Mouse (Mus musculus) layer of hippocampus, adult 2 months (tissue): ENCODE measurements around the gene Gak. TPM values are rescaled to one million over a fixed set of nuclear protein-coding genes. Genes with fewer than 3 reads are reported as not detected.
A peak's percentile ranks its signal among the peaks of the same experiment; 100 is the strongest.

Experiments used
- DNase-seq, 2 experiments: peaks; one replicate each; pipeline ENCODE4 v3.0.0; 2022; ENCODE audit warnings: low spot score in 2 of 2
- H3K27ac ChIP-seq: fragments of 200-600 bp; 2 replicates; pipeline ENCODE4 v1.8.1; 2022
- H3K4me3 ChIP-seq: fragments of 200-600 bp; 2 replicates; pipeline ENCODE4 v1.8.1; 2022; ENCODE audit warnings: mild to moderate bottlenecking
- CTCF ChIP-seq: fragments of 200-600 bp; conservative IDR thresholded peaks from 2 replicates; pipeline ENCODE4 v1.8.1; 2022; ENCODE audit warnings: antibody characterized with exemption, mild to moderate bottlenecking, moderate library complexity
- total RNA-seq, 2 experiments: library from RNA; stranded (reverse); gene quantifications; 2 replicates each; pipeline ENCODE4 v1.2.3; 2021

Gene Gak
- total RNA-seq, 2 experiments from 2014 or later: 96.2 to 97.3 TPM

GRCm38 (mm10) chr5:108668387-108668932 lies 38.9 kb upstream of the Gak start:
- H3K27ac ChIP-seq: peak overlapping the region; percentile 99
- H3K4me3 ChIP-seq: peak overlapping the region; percentile 74
- no peak for TF ChIP-seq CTCF
- no peak for DNase-seq

- H3K27ac ChIP-seq: no peak overlapping the region
- DNase-seq: no peak
- H3K4me3 ChIP-seq: no peak overlapping the region
- no peak; the same call in 1 of the 2 replicates for TF ChIP-seq CTCF
Observed at GRCm38 (mm10) chr5:108667370-108667769, 37.8 kb upstream of the Gak start.

- no peak overlapping the region for H3K27ac ChIP-seq
- no peak overlapping the region for H3K4me3 ChIP-seq
- TF ChIP-seq CTCF: no peak
- DNase-seq: no peak
Observed at GRCm38 (mm10) chr5:108665066-108665465, 35.5 kb upstream of the Gak start.

- DNase-seq: no peak
- H3K27ac ChIP-seq: no peak overlapping the region
- TF ChIP-seq CTCF: no peak
- no peak overlapping the region for H3K4me3 ChIP-seq
Observed at GRCm38 (mm10) chr5:108662772-108663171, 33.2 kb upstream of the Gak start.

GRCm38 (mm10) chr5:108660632-108661268 lies 31.2 kb upstream of the Gak start:
- no peak for TF ChIP-seq CTCF
- H3K27ac ChIP-seq: peak overlapping the region; percentile 93
- DNase-seq: peak; percentile 91 to 92
- H3K4me3 ChIP-seq: peak overlapping the region; percentile 98

GRCm38 (mm10) chr5:108659698-108660631 lies 30.4 kb upstream of the Gak start, which contains the start of gene Idua:
Gene Idua (plus strand): TSS chr5:108660331.
- DNase-seq: no peak
- Histone ChIP-seq H3K27ac (peak within 1 kb of the TSS; percentile 93), H3K4me3 (peak within 1 kb of the TSS; percentile 98)
- no peak for TF ChIP-seq CTCF

GRCm38 (mm10) chr5:108658611-108659010 lies 29.1 kb upstream of the Gak start:
- TF ChIP-seq CTCF: no peak
- no peak for DNase-seq

GRCm38 (mm10) chr5:108657406-108657805 lies 27.9 kb upstream of the Gak start:
- no peak for DNase-seq
- no peak overlapping the region for H3K4me3 ChIP-seq
- H3K27ac ChIP-seq: no peak overlapping the region
- TF ChIP-seq CTCF: no peak

More at GRCm38 (mm10) chr5:108658611-108659010, 29.1 kb upstream of the Gak start:
- no peak overlapping the region for H3K4me3 ChIP-seq
- no peak overlapping the region for H3K27ac ChIP-seq

- Histone ChIP-seq H3K27ac (no peak overlapping the region), H3K4me3 (no peak overlapping the region)
- peak in 1 of 2 experiments; percentile 5 for DNase-seq
- TF ChIP-seq CTCF: no peak
Observed at GRCm38 (mm10) chr5:108655891-108656650, 26.5 kb upstream of the Gak start.

GRCm38 (mm10) chr5:108655381-108655780 lies 25.8 kb upstream of the Gak start:
- DNase-seq: peak in 1 of 2 experiments; percentile 4
- Histone ChIP-seq H3K27ac (no peak overlapping the region), H3K4me3 (no peak overlapping the region)
- no peak for TF ChIP-seq CTCF

GRCm38 (mm10) chr5:108654444-108654990 lies 25.0 kb upstream of the Gak start:
- H3K27ac ChIP-seq: no peak overlapping the region
- peak in 1 of 2 experiments; percentile 8 for DNase-seq
- H3K4me3 ChIP-seq: no peak overlapping the region
- TF ChIP-seq CTCF: no peak

GRCm38 (mm10) chr5:108653341-108653740 lies 23.8 kb upstream of the Gak start:
- Histone ChIP-seq H3K4me3 (no peak overlapping the region), H3K27ac (no peak overlapping the region)
- TF ChIP-seq CTCF: no peak
- peak in 1 of 2 experiments; percentile 5 for DNase-seq
